Mouse (Mus musculus) heart, embryonic 13.5 days (tissue): ENCODE measurements around the gene Tgfb2. TPM values are rescaled to one million over a fixed set of nuclear protein-coding genes. Genes with fewer than 3 reads are reported as not detected.
A peak's percentile ranks its signal among the peaks of the same experiment; 100 is the strongest.

ENCODE experiments used
- ATAC-seq: fragments of 200-750 bp; cut with Nextera tagmentation; 2 replicates; pipeline ENCODE4 v1.8.0; 2017; ENCODE audit warnings: moderate TSS enrichment; ENCODE audit not compliant: insufficient number of reproducible peaks, low FRiP score, low TSS enrichment; ENCODE audit errors: extremely low read depth
- H3K27ac ChIP-seq: fragments of 300-500 bp; sonication (generic); replicated peaks from 2 replicates; pipeline ENCODE4 v1.5.1; 2015; ENCODE audit warnings: moderate library complexity, mild to moderate bottlenecking, inconsistent platforms
- H3K27me3 ChIP-seq: fragments of 300-500 bp; sonication (generic); replicated peaks from 2 replicates; pipeline ENCODE4 v1.6.1; 2015; ENCODE audit warnings: mild to moderate bottlenecking, inconsistent platforms
- H3K36me3 ChIP-seq: fragments of 300-500 bp; sonication (generic); 2 replicates; pipeline ENCODE4 v1.6.1; 2015; ENCODE audit warnings: mild to moderate bottlenecking, inconsistent platforms
- H3K4me1 ChIP-seq: fragments of 300-500 bp; sonication (generic); 2 replicates; pipeline ENCODE4 v1.6.1; 2015; ENCODE audit warnings: inconsistent platforms
- H3K4me2 ChIP-seq: fragments of 300-500 bp; sonication (generic); 2 replicates; pipeline ENCODE4 v1.6.1; 2015; ENCODE audit warnings: inconsistent platforms, mild to moderate bottlenecking, moderate library complexity
- H3K4me3 ChIP-seq: fragments of 300-500 bp; sonication (generic); 2 replicates; pipeline ENCODE4 v1.5.1; 2015; ENCODE audit warnings: moderate library complexity, mild to moderate bottlenecking, inconsistent platforms
- H3K9ac ChIP-seq: fragments of 300-500 bp; sonication (generic); 2 replicates; pipeline ENCODE4 v1.6.1; 2015; ENCODE audit warnings: inconsistent platforms, mild to moderate bottlenecking, moderate library complexity
- H3K9me3 ChIP-seq: fragments of 300-500 bp; sonication (generic); 2 replicates; pipeline ENCODE4 v1.6.1; 2016; ENCODE audit warnings: inconsistent platforms
- WGBS: fragments of 180-500 bp; shearing (Covaris S2); methylation state at CpG from one replicate; pipeline ENCODE4 v1.1.7; 2015; ENCODE audit warnings: mixed read lengths; 5-methylcytosine and 5-hydroxymethylcytosine counted together
- polyA plus RNA-seq: library from polyadenylated mRNA; unstranded; fragments of >200 nt; fragmentation: Nextera tagmentation; extraction: Ambion mirVana; gene quantifications from 2 replicates; pipeline ENCODE4 v1.2.1, GENCODE M21; 2015

Tgfb2 gene
- polyA plus RNA-seq, 1 experiment from 2014 or later: 63.5 TPM

DNA sequence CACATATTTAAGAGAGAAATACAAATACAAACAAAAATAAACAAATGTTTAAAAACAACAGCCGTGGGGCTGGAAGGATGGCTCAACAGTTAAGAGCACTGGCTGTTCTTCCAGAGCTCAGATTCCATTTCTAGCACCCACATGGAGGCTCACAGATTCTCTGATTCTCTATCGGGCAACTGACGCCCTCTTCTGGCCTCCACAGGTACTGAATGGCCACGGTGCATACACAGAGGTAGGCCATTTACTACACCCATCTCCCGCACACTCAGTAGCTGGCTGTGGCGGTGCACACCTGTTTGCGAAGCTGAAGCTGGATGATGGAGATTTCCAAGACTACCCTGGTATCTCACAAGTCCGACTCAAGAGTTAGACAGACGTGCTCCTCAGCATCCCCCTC is 13.9 kb upstream of the Tgfb2 start:
- Histone ChIP-seq H3K4me2 (no peak overlapping the region), H3K9me3 (no peaks in the 10 kb centered on the region), H3K9ac (no peak overlapping the region), H3K4me3 (no peak overlapping the region), H3K27me3 (no peaks in the 10 kb centered on the region), H3K36me3 (peaks cover 44% of the 10 kb centered on the region), H3K4me1 (peaks cover 3% of the 10 kb centered on the region; the same call in 1 of the 2 replicates), H3K27ac (no peak overlapping the region)
- 90% methylated on average over 9 of the region's 9 CpGs for WGBS
- ATAC-seq: no peak

DNA sequence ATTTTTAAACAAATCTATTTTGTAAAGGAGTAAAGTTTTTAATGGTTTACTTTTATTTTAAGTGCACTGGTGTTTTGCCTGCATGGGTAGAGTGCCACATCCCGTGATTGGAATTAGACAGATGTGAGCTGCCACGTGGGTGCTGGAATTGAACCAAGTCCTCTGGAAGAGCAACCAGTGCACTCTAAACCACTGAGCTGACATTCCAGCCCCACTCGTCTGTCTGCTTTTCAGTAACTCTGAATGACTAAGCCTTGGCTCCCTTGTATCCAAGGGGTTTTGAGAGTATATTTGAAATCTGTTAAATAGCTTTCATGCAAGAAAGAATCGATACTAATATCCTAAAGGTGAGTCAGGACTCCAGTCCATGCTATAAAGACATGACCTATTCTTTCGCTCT is 13.1 kb upstream of the Tgfb2 start:
- no peak for ATAC-seq
- Histone ChIP-seq H3K4me2 (no peak overlapping the region), H3K27ac (no peak overlapping the region), H3K4me1 (peaks cover 3% of the 10 kb centered on the region; the same call in 1 of the 2 replicates), H3K4me3 (no peak overlapping the region), H3K36me3 (peaks cover 44% of the 10 kb centered on the region), H3K9ac (no peak overlapping the region), H3K27me3 (no peaks in the 10 kb centered on the region), H3K9me3 (no peaks in the 10 kb centered on the region)
- WGBS: 66% methylated on average over 5 of the region's 5 CpGs

DNA sequence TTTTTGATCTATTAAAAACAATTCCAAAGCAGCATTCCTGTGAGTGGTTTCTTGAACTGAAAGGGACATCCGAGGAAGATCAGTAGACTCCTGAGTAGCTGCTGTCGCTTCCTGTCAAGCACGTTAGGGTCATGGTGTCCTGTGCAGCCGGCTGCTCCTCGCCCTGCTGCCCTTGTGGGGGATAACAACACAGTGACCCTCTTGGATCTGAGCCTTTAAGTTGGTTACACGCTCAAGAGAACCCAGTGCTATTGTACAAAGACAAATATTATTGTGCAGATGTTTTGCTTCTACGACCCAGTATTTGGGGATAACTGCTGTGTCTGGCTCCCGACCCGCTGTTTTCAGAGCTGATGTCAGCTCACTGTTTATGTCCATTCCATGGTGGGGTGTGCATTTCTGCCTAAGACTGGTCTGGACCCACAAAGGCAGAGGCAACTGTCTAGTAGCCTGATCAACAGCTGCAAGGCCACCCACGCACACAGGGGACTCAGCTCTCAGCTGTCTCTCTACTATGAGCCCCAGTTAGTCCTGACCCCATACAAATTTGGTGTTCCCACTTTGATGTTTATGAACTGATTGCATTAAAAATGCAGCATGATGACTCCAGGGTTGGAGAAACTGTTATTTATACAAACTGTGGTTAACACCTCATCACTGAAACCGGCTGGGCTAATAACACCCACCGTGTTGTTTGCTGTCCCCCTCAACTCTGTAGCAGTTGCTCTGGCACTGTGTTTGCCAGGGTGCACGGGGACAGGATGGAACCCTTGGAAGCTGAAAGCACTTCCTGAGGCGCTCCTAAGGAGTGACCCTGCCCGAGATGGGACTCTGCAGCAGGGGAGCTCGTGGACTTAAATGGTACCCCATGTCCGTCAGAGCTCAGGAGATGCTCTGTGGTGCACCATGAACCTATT is 9.4 kb upstream of the Tgfb2 start:
- no peaks in the 10 kb centered on the region for H3K4me1 ChIP-seq
- ATAC-seq: no peak
- H3K27ac ChIP-seq: no peak overlapping the region
- no peaks in the 10 kb centered on the region for H3K9me3 ChIP-seq
- 83% methylated on average over 17 of the region's 17 CpGs for WGBS
- H3K9ac ChIP-seq: no peak overlapping the region
- no peaks in the 10 kb centered on the region for H3K27me3 ChIP-seq
- no peak overlapping the region for H3K4me2 ChIP-seq
- H3K4me3 ChIP-seq: no peak overlapping the region
- H3K36me3 ChIP-seq: peaks cover 33% of the 10 kb centered on the region

DNA sequence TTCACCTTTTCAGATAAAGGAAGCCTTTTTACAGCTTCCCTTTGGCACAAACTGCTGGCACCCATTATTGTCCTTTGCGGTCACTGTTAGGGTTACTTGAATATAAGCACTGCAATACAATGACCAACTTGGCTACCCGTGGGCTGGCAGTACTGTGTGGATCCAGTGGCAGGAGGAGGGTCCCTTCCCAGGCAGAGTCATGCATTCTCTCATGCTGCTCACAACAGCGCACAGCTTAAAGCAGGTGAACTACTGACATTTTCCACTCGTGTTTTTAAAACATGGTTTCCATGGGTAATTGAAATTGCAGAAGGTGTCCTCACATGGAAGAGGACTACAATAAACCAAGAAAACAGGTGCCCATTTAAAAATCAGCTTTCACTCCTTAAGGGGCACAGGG is 8.4 kb upstream of the Tgfb2 start:
- H3K4me3 ChIP-seq: no peak overlapping the region

DNA sequence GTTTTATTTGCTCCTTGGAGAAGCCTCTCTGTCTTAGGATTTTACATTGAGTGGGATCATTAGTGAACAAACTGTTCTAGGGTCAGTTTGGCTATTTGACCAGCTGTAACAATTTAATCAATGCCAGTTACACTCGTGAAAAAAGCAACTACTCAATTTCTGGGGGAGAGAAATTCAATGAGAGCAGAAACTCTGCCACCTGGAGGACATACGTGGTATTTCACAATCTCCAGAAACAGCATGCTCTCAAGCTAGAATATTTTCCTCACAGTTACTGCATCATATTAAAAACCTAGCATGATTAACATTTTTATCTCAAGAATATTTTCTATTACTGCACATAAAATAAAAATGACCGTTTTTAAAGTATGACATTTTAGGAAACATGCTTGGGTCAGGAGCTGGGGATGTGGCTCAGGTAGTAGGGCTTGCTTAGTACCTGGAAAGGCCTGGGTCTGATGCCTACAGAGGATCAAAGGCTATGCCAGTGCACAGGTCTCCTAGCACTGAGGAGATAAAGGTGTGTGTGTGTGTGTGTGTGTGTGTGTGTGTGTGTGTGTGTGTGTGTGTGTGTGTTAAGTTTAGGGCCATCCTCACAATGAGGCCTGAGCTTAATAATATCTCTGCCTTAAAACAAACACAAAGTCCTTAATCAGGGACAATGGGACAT is 7.1 kb upstream of the Tgfb2 start:
- no peak overlapping the region for H3K9ac ChIP-seq
- H3K9me3 ChIP-seq: no peaks in the 10 kb centered on the region
- H3K4me1 ChIP-seq: no peaks in the 10 kb centered on the region
- WGBS: 4% methylated on average over 3 of the region's 3 CpGs
- H3K36me3 ChIP-seq: peaks cover 19% of the 10 kb centered on the region; the same call in 1 of the 2 replicates
- no peak overlapping the region for H3K27ac ChIP-seq
- no peaks in the 10 kb centered on the region for H3K27me3 ChIP-seq
- ATAC-seq: no peak
- no peak overlapping the region for H3K4me3 ChIP-seq
- no peak overlapping the region for H3K4me2 ChIP-seq

More for the DNA sequence above, 8.4 kb upstream of the Tgfb2 start:
- Histone ChIP-seq H3K4me1 (no peaks in the 10 kb centered on the region), H3K27ac (no peak overlapping the region), H3K4me2 (no peak overlapping the region), H3K9ac (no peak overlapping the region), H3K27me3 (no peaks in the 10 kb centered on the region), H3K9me3 (no peaks in the 10 kb centered on the region), H3K36me3 (peaks cover 26% of the 10 kb centered on the region; the same call in 1 of the 2 replicates)
- ATAC-seq: no peak
- WGBS: 87% methylated on average over 4 of the region's 4 CpGs

DNA sequence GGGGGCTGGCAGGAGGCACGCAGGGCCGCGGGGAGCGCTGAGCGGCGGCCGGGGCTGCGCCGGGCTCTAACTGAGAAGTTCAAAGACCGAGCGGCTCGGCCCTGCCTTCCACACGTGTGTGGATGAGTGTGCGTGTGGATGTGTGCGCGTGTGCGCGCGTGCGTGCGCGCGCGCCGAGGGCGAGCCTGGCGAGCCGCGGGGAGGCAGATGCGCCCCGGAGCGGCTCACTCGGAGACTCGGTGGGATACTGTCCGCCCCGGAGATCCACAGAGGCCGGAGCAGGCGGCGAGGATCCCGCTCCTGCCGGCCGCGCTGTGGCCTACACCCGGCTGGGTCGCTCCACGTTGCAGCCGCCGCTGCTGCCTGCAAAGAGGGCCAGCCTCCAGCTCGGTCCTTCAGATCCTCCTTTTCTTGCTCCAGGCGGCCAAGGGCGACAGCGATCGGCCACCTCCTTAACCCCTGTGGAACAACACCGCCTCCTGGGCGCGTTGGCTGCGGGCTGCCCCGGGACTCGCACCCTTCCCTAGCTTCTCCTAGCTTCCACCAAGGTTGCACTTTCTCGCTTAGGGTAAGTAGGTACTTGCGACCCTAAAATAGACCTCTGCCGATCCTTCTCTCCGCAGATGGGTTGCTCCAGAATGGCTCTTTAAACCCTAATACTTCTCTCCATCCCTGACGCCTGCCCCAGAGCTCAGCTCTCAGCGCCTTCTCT is 430 bp downstream of the Tgfb2 start:
- Histone ChIP-seq H3K4me3 (peak overlapping the region; percentile 75), H3K36me3 (peaks cover 5% of the 10 kb centered on the region; the same call in 1 of the 2 replicates), H3K9me3 (no peaks in the 10 kb centered on the region), H3K4me2 (peak overlapping the region; percentile 77), H3K9ac (peak overlapping the region; percentile 92), H3K27me3 (no peaks in the 10 kb centered on the region; the same call in 1 of the 2 replicates), H3K27ac (peak overlapping the region; percentile 91), H3K4me1 (peaks cover 37% of the 10 kb centered on the region)
- peak; percentile 35; the same call in 1 of the 2 replicates for ATAC-seq
- WGBS: under 1% methylated on average over 62 of the region's 65 CpGs

DNA sequence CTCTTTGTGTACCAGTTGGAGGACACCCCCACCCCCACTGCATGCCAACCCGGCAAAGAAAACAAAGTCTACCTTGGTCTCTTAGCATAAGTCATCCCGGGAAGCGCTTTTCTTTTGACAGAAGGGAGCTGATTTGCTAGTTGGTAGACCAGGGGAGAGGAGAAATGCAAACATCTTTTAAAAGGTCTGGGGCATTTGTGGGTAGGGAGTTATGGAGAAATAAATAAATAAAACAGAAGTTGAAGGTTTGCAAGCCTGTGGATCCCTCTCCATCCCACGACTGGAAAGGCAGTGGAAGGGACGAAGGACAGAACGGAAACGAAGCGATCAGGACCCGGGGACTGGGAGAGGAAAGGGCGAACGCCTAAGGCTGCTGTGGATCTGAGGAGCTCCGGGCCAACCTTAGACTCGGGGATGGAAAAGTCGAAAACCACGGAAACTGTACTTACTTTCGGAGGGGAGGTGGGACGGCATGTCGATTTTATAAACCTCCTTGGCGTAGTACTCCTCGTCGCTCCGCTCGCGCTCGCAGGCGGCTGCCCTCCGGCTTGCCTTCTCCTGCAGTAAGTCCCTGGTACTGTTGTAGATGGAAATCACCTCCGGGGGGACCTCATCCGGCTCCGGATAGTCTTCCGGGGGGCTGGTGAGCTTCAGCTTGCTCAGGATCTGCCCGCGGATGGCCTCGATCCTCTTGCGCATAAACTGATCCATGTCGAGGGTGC is 1.6 kb downstream of the Tgfb2 start:
- H3K9me3 ChIP-seq: no peaks in the 10 kb centered on the region
- peak overlapping the region; percentile 92 for H3K9ac ChIP-seq
- WGBS: under 1% methylated on average over 36 of the region's 36 CpGs
- H3K27me3 ChIP-seq: no peaks in the 10 kb centered on the region; the same call in 1 of the 2 replicates
- H3K27ac ChIP-seq: peak overlapping the region; percentile 91
- peaks cover 8% of the 10 kb centered on the region for H3K36me3 ChIP-seq
- H3K4me2 ChIP-seq: peak overlapping the region; percentile 77
- peaks cover 45% of the 10 kb centered on the region for H3K4me1 ChIP-seq
- peak overlapping the region; percentile 75 for H3K4me3 ChIP-seq
- no peak for ATAC-seq

DNA sequence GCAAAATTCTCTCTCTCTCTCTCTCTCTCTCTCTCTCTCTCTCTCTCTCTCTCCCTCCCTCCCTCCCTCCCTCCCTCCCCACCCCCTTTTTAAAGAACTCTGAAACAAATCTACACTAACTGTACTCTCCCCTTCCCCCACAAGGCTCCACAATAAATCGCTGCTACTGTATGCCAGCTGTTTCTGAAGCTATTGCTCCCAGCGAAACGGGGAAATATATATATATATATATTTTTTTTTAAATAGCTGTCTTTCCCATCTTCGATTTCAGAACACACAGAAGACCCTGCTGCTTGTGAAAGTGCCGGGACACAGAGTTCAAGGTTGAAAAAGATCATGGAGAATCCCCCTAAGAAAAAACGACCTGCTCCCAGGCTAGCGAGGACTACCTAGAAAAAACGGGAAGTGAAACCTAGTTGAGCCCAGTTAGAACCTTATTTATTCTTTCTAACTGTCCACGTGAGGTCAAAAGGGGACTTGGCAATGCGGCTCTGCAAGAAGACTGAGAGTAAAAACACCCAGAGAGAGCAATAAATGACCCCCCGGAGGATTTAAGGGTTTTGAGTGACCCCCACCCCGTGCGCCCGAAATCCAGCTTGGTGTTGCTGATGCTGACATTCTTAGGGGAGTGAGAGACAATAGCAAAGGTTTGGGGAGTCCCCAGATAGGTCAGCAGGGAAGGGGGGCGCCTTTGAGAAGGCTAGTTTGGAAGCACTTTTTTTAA is 2.4 kb downstream of the Tgfb2 start:
- no peak for ATAC-seq
- Histone ChIP-seq H3K27ac (peak overlapping the region; percentile 91), H3K9me3 (no peaks in the 10 kb centered on the region), H3K36me3 (peaks cover 15% of the 10 kb centered on the region), H3K4me2 (peak overlapping the region; percentile 77), H3K27me3 (no peaks in the 10 kb centered on the region; the same call in 1 of the 2 replicates), H3K9ac (peak overlapping the region; percentile 92), H3K4me3 (peak overlapping the region; percentile 75), H3K4me1 (peaks cover 48% of the 10 kb centered on the region)
- 1% methylated on average over 15 of the region's 15 CpGs for WGBS

DNA sequence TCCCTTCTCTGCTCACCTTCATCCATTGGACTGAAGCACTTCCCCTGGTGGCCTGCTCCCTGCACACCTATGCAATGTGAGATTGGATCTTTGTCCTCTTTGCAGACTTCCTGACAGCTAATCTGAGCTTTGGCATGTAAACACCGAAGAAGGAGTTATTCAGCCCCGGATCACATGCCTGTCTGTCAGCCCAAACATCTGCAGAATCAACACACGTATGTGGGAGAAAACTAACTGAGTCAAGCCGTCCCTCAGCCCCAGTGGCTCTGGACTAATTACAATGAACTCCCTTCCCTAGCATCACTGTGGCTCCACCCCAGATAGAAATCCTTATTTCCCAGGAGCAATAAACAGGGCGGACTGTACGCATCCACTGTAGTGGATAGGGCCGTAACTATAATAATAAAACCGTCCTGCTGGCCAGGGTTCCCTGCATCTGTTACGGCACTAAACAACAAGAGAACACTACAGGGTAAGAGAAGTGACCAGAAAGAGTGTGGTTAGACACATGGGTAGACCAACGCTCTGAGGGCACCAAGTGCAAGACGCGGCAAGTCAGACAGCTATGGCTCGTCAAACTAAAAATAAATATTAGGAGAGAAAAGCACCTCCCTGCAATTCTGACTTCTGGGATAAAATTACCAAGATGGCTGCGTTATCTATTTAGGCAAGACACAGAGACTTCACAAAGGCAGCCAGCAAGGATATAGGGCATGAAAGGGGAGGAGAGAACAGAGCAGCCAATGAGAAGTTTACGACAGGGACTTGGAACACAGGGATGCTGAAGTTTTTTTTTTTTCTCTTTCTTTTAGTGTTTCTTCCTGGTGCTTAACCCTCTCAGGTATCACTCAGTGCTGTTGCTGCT is 3.2 kb downstream of the Tgfb2 start:
- H3K27me3 ChIP-seq: no peaks in the 10 kb centered on the region; the same call in 1 of the 2 replicates

More for the DNA sequence above, 3.2 kb downstream of the Tgfb2 start:
- ATAC-seq: no peak
- peaks cover 48% of the 10 kb centered on the region for H3K4me1 ChIP-seq
- H3K9me3 ChIP-seq: no peaks in the 10 kb centered on the region
- peaks cover 18% of the 10 kb centered on the region for H3K36me3 ChIP-seq
- 11% methylated on average over 15 of the region's 15 CpGs for WGBS
- H3K4me2 ChIP-seq: peak overlapping the region; percentile 77
- H3K9ac ChIP-seq: peak overlapping the region; percentile 92
- peak overlapping the region; percentile 75 for H3K4me3 ChIP-seq
- peak overlapping the region; percentile 91 for H3K27ac ChIP-seq
